Mouse (Mus musculus): ENCODE measurements around the gene Hist1h1b. TPM values are rescaled to one million over a fixed set of nuclear protein-coding genes. Genes with fewer than 3 reads are reported as not detected.
"Not testable (repeated sequence)": the region's sequence is repeated elsewhere in the genome, so short reads cannot be mapped to it uniquely, and the experiment has no call there.

Gene Hist1h1b
- polyA plus RNA-seq, 1 experiment from 2014 or later = 10.5 TPM

GRCm38 (mm10) chr13:21786899-21787629, 6.6 kb upstream of the Hist1h1b start, which contains the start of the genes Hist1h2an and Hist1h2bp:
Hist1h2an (minus strand) TSS chr13:21787218.
Hist1h2bp (plus strand) TSS chr13:21787461.
- not testable (repeated sequence) for H3K9me3 ChIP-seq (ENCODE audit: control insufficient read depth, low read length); H3K36me3 ChIP-seq (ENCODE audit: control insufficient read depth, insufficient read depth, low read length); H3K4me1 ChIP-seq (replicated peaks; ENCODE audit: control insufficient read depth, insufficient read depth); H3K27me3 ChIP-seq (ENCODE audit: control insufficient read depth, insufficient read depth, low read length)
- under 1% methylated on average over 35 of the region's 63 CpGs for WGBS
- ATAC-seq (ENCODE audit: low FRiP score, low TSS enrichment) = peak; percentile 93
- peak within 1 kb of the TSS; percentile 38; the same call in 1 of the 2 replicates for H3K9ac ChIP-seq (ENCODE audit: low read length)
- H3K27ac ChIP-seq (replicated peaks) = peak within 1 kb of the TSS; percentile 79
- peak within 1 kb of the TSS; percentile 28 for H3K4me3 ChIP-seq (ENCODE audit: low read depth, low read length)
- peak; percentile 85 for DNase-seq (ENCODE audit: low spot score)
- H3K4me2 ChIP-seq (replicated peaks; ENCODE audit: low read depth) = peak within 1 kb of the TSS; percentile 50
- TF ChIP-seq EP300 (optimal IDR thresholded peaks at IDR 0.05) = peak; percentile 40

GRCm38 (mm10) chr13:21786189-21786898, 5.9 kb upstream of the Hist1h1b start:
- peak overlapping the region; percentile 49 for H3K4me2 ChIP-seq (replicated peaks; ENCODE audit: low read depth)
- ATAC-seq (ENCODE audit: low FRiP score, low TSS enrichment) (no peak), DNase-seq (ENCODE audit: low spot score) (no peak)
- WGBS = 5% methylated on average over 8 of the region's 8 CpGs
- no peaks in the 10 kb centered on the region for H3K4me1 ChIP-seq (replicated peaks; ENCODE audit: control insufficient read depth, insufficient read depth)
- no peaks in the 10 kb centered on the region for H3K27me3 ChIP-seq (ENCODE audit: control insufficient read depth, insufficient read depth, low read length)
- H3K4me3 ChIP-seq (ENCODE audit: low read depth, low read length) = peak overlapping the region; percentile 28
- peak overlapping the region; percentile 38; the same call in 1 of the 2 replicates for H3K9ac ChIP-seq (ENCODE audit: low read length)
- H3K27ac ChIP-seq (replicated peaks) = peak overlapping the region; percentile 70
- TF ChIP-seq CTCF (IDR thresholded peaks at IDR 0.05; ENCODE audit: low read depth) = no peak
- TF ChIP-seq EP300 (optimal IDR thresholded peaks at IDR 0.05) = no peak
- H3K36me3 ChIP-seq (ENCODE audit: control insufficient read depth, insufficient read depth, low read length) = no peaks in the 10 kb centered on the region
- H3K9me3 ChIP-seq (ENCODE audit: control insufficient read depth, low read length) = no peaks in the 10 kb centered on the region

- WGBS = 31% methylated on average over 6 of the region's 6 CpGs
- TF ChIP-seq EP300 (optimal IDR thresholded peaks at IDR 0.05) (no peak), CTCF (IDR thresholded peaks at IDR 0.05; ENCODE audit: low read depth) (no peak)
- Histone ChIP-seq H3K9me3 (ENCODE audit: control insufficient read depth, low read length) (no peaks in the 10 kb centered on the region), H3K4me1 (replicated peaks; ENCODE audit: control insufficient read depth, insufficient read depth) (no peaks in the 10 kb centered on the region), H3K9ac (ENCODE audit: low read length) (no peak overlapping the region), H3K4me2 (replicated peaks; ENCODE audit: low read depth) (no peak overlapping the region), H3K27me3 (ENCODE audit: control insufficient read depth, insufficient read depth, low read length) (no peaks in the 10 kb centered on the region), H3K27ac (replicated peaks) (no peak overlapping the region; the same call in 1 of the 2 replicates), H3K36me3 (ENCODE audit: control insufficient read depth, insufficient read depth, low read length) (no peaks in the 10 kb centered on the region), H3K4me3 (ENCODE audit: low read depth, low read length) (no peak overlapping the region)
- DNase-seq (ENCODE audit: low spot score) = no peak
- ATAC-seq (ENCODE audit: low FRiP score, low TSS enrichment) = no peak
Observed at GRCm38 (mm10) chr13:21784311-21784710, 3.9 kb upstream of the Hist1h1b start.

- no peaks in the 10 kb centered on the region for H3K27me3 ChIP-seq (ENCODE audit: control insufficient read depth, insufficient read depth, low read length)
- ATAC-seq (ENCODE audit: low FRiP score, low TSS enrichment) (no peak), DNase-seq (ENCODE audit: low spot score) (peak; percentile 30)
- WGBS = 3% methylated on average over 9 of the region's 9 CpGs
- H3K27ac ChIP-seq (replicated peaks) = peak overlapping the region; percentile 35
- H3K4me3 ChIP-seq (ENCODE audit: low read depth, low read length) = peak overlapping the region; percentile 33
- H3K4me1 ChIP-seq (replicated peaks; ENCODE audit: control insufficient read depth, insufficient read depth) = no peaks in the 10 kb centered on the region
- no peaks in the 10 kb centered on the region for H3K9me3 ChIP-seq (ENCODE audit: control insufficient read depth, low read length)
- H3K4me2 ChIP-seq (replicated peaks; ENCODE audit: low read depth) = peak overlapping the region; percentile 54
- no peaks in the 10 kb centered on the region for H3K36me3 ChIP-seq (ENCODE audit: control insufficient read depth, insufficient read depth, low read length)
- TF ChIP-seq CTCF (IDR thresholded peaks at IDR 0.05; ENCODE audit: low read depth) = no peak
- TF ChIP-seq EP300 (optimal IDR thresholded peaks at IDR 0.05) = no peak
- H3K9ac ChIP-seq (ENCODE audit: low read length) = peak overlapping the region; percentile 1; the same call in 1 of the 2 replicates
Observed at GRCm38 (mm10) chr13:21783734-21784161, 3.3 kb upstream of the Hist1h1b start.

GRCm38 (mm10) chr13:21783255-21783617, 2.8 kb upstream of the Hist1h1b start, which contains the start of gene Hist1h3i:
Hist1h3i (minus strand) TSS chr13:21783370.
- under 1% methylated on average over 13 of the region's 20 CpGs for WGBS
- Histone ChIP-seq H3K36me3 (ENCODE audit: control insufficient read depth, insufficient read depth, low read length) (no peaks in the 10 kb centered on the region), H3K27me3 (ENCODE audit: control insufficient read depth, insufficient read depth, low read length) (no peaks in the 10 kb centered on the region), H3K4me2 (replicated peaks; ENCODE audit: low read depth) (peak within 1 kb of the TSS; percentile 54), H3K9me3 (ENCODE audit: control insufficient read depth, low read length) (no peaks in the 10 kb centered on the region), H3K4me3 (ENCODE audit: low read depth, low read length) (peak within 1 kb of the TSS; percentile 33), H3K9ac (ENCODE audit: low read length) (peak within 1 kb of the TSS; percentile 54), H3K27ac (replicated peaks) (peak within 1 kb of the TSS; percentile 83), H3K4me1 (replicated peaks; ENCODE audit: control insufficient read depth, insufficient read depth) (no peaks in the 10 kb centered on the region)
- no peak for TF ChIP-seq CTCF (IDR thresholded peaks at IDR 0.05; ENCODE audit: low read depth)
- no peak for TF ChIP-seq EP300 (optimal IDR thresholded peaks at IDR 0.05)
- peak; percentile 66 for ATAC-seq (ENCODE audit: low FRiP score, low TSS enrichment)
- DNase-seq (ENCODE audit: low spot score) = peak; percentile 52

GRCm38 (mm10) chr13:21782361-21783254, 2.2 kb upstream of the Hist1h1b start:
- WGBS = 1% methylated on average over 14 of the region's 35 CpGs
- Histone ChIP-seq H3K4me2 (replicated peaks; ENCODE audit: low read depth) (peak overlapping the region; percentile 54), H3K27ac (replicated peaks) (peak overlapping the region; percentile 83), H3K9ac (ENCODE audit: low read length) (peak overlapping the region; percentile 54), H3K4me3 (ENCODE audit: low read depth, low read length) (peak overlapping the region; percentile 33)
- H3K9me3 ChIP-seq (ENCODE audit: control insufficient read depth, low read length); ATAC-seq (ENCODE audit: low FRiP score, low TSS enrichment); DNase-seq (ENCODE audit: low spot score); H3K4me1 ChIP-seq (replicated peaks; ENCODE audit: control insufficient read depth, insufficient read depth); H3K36me3 ChIP-seq (ENCODE audit: control insufficient read depth, insufficient read depth, low read length); H3K27me3 ChIP-seq (ENCODE audit: control insufficient read depth, insufficient read depth, low read length): not testable (repeated sequence)
